7 mouse cellular contexts compared by ENCODE assay signal in the genomic region with DNA sequence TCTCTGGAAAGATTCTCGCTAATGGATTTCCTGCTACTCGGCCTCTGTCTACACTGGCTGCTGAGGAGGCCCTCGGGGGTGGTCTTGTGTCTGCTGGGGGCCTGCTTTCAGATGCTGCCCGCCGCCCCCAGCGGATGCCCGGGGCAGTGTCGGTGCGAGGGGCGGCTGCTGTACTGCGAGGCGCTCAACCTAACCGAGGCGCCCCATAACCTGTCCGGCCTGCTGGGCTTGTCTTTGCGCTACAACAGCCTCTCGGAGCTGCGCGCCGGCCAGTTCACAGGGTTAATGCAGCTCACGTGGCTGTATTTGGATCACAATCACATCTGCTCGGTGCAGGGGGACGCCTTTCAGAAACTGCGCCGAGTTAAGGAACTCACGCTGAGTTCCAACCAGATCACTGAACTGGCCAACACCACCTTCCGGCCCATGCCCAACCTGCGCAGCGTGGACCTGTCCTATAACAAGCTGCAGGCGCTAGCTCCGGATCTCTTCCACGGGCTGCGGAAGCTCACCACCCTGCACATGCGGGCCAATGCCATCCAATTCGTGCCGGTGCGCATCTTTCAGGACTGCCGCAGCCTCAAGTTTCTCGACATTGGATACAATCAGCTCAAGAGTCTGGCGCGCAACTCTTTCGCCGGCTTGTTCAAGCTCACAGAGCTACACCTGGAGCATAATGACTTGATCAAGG. TPM values are rescaled to one million over a fixed set of nuclear protein-coding genes. Genes with fewer than 3 reads are reported as not detected.
DNase-seq lines count a peak whose midpoint lies in the region; ATAC-seq lines count a peak whose summit lies in the region.

No protein-coding gene starts in this region.

- H3K36me3 ChIP-seq in lung, embryonic 16.5 days (ENCODE audit: control insufficient read depth, insufficient read depth, low read length), result no peaks in the 10 kb centered on the region
- H3K36me3 ChIP-seq in hindbrain, embryonic 16.5 days (ENCODE audit: control insufficient read depth, insufficient read depth, low read length), result no peaks in the 10 kb centered on the region
- no peaks in the 10 kb centered on the region for H3K36me3 ChIP-seq in limb, embryonic 13.5 days

- peak overlapping the region; percentile 50 for H3K4me3 ChIP-seq in lung, embryonic 16.5 days (ENCODE audit: low read length)
- H3K4me3 ChIP-seq in hindbrain, embryonic 16.5 days (ENCODE audit: low read length), result peak overlapping the region; percentile 55
- H3K4me3 ChIP-seq in limb, embryonic 13.5 days, result peak overlapping the region; percentile 54

- no peak overlapping the region for H3K27ac ChIP-seq in lung, embryonic 16.5 days (ENCODE audit: low read length)
- H3K27ac ChIP-seq in hindbrain, embryonic 16.5 days (ENCODE audit: low read depth, low read length), result peak overlapping the region; percentile 88
- H3K27ac ChIP-seq in limb, embryonic 13.5 days, result no peak overlapping the region

- under 1% methylated on average over 43 of the region's 43 CpGs for WGBS in lung, embryonic 16.5 days
- under 1% methylated on average over 43 of the region's 43 CpGs for WGBS in hindbrain, embryonic 16.5 days
- WGBS in limb, embryonic 13.5 days, result under 1% methylated on average over 43 of the region's 43 CpGs

- H3K4me2 ChIP-seq in lung, embryonic 16.5 days (ENCODE audit: low read depth, low read length), result peak overlapping the region; percentile 77
- H3K4me2 ChIP-seq in hindbrain, embryonic 16.5 days (ENCODE audit: low read length), result peak overlapping the region; percentile 96
- H3K4me2 ChIP-seq in limb, embryonic 13.5 days (replicated peaks), result peak overlapping the region; percentile 98

- H3K9me3 ChIP-seq in lung, embryonic 16.5 days (ENCODE audit: control insufficient read depth, low read length), result no peaks in the 10 kb centered on the region
- H3K9me3 ChIP-seq in hindbrain, embryonic 16.5 days (ENCODE audit: control insufficient read depth, low read length), result no peaks in the 10 kb centered on the region
- no peaks in the 10 kb centered on the region for H3K9me3 ChIP-seq in limb, embryonic 13.5 days

- H3K4me1 ChIP-seq in lung, embryonic 16.5 days (replicated peaks; ENCODE audit: control insufficient read depth, insufficient read depth, low read length), result peaks cover 4% of the 10 kb centered on the region; the same call in 1 of the 2 replicates
- peaks cover 5% of the 10 kb centered on the region for H3K4me1 ChIP-seq in hindbrain, embryonic 16.5 days (ENCODE audit: control insufficient read depth, insufficient read depth, low read depth, low read length)
- peaks cover 17% of the 10 kb centered on the region for H3K4me1 ChIP-seq in limb, embryonic 13.5 days

- no peak for DNase-seq in lung, adult 18-20 months
- peak; percentile 69 for DNase-seq in embryo, embryonic 10.5 days (ENCODE audit: low spot score)
- peak; percentile 76 for DNase-seq in retina, postnatal 1 day

- peaks cover 44% of the 10 kb centered on the region for H3K27me3 ChIP-seq in lung, embryonic 16.5 days (ENCODE audit: control insufficient read depth, insufficient read depth, low read depth, low read length)
- H3K27me3 ChIP-seq in hindbrain, embryonic 16.5 days (replicated peaks; ENCODE audit: control insufficient read depth, insufficient read depth, low read length), result no peaks in the 10 kb centered on the region
- H3K27me3 ChIP-seq in limb, embryonic 13.5 days, result peaks cover 75% of the 10 kb centered on the region

- ATAC-seq in lung, embryonic 16.5 days (ENCODE audit: low read depth), result peak; percentile 38; the same call in 1 of the 2 replicates
- peak; percentile 66 for ATAC-seq in hindbrain, embryonic 16.5 days
- peak; percentile 54 for ATAC-seq in limb, embryonic 13.5 days (ENCODE audit: low FRiP score, low read depth)
- ATAC-seq in megakaryocyte, adult 5-6 weeks (ENCODE audit: poor library complexity, severe bottlenecking), result no peak

- no peak overlapping the region for H3K9ac ChIP-seq in lung, embryonic 16.5 days (ENCODE audit: low read length)
- peak overlapping the region; percentile 85 for H3K9ac ChIP-seq in hindbrain, embryonic 16.5 days (ENCODE audit: low read depth, low read length)
- peak overlapping the region; percentile 53 for H3K9ac ChIP-seq in limb, embryonic 13.5 days

RNA-seq across cellular contexts. Expression of gene Lrrtm1, which starts 1.2 kb away (rescaled TPM):
- polyA plus RNA-seq in lung, embryonic 16.5 days (2015; fragmentation: Nextera tagmentation; extraction: Ambion mirVana), result 0.72 and 1.3 TPM in 2 replicates
- 63.6 and 63.7 TPM in 2 replicates for polyA plus RNA-seq in hindbrain, embryonic 16.5 days (2015; fragmentation: Nextera tagmentation; extraction: Ambion mirVana)
- polyA plus RNA-seq in limb, embryonic 13.5 days (2015; fragmentation: Nextera tagmentation; extraction: Ambion mirVana), result 8.9 and 10.5 TPM in 2 replicates
- total RNA-seq in megakaryocyte, adult 5-6 weeks (2015), result not detected in 2 replicates
- not detected in 2 replicates for total RNA-seq in megakaryocyte, adult 5-6 weeks (2017)

Comparison
In these comparisons a context has a peak if more than half of its experiments do, and no peak if none do; other contexts are left out.
1. DNase-seq: peak in embryo, embryonic 10.5 days (single experiment) and retina, postnatal 1 day (single experiment); none in lung, adult 18-20 months (0 of 2).
2. Peak in every context shown above with its lines, with median percentiles within 50 percentile points of each other: H3K4me2 ChIP-seq and H3K4me3 ChIP-seq.